12 mouse cellular contexts compared by ENCODE assay signal in genomic region chr2:28974520-28974919, GRCm38 (mm10). TPM values are rescaled to one million over a fixed set of nuclear protein-coding genes. Genes with fewer than 3 reads are reported as not detected.
DNase-seq lines count a peak whose midpoint lies in the region; ATAC-seq and TF ChIP-seq lines count a peak whose summit lies in the region.
"Had no signal": no experiment of that assay in that cellular context is flagged by ENCODE, and none has a peak within 500 bp of the region (broad histone marks: within the 10 kb centered on the region; RNA-seq: fewer than 3 reads in every experiment).

No protein-coding gene starts in this region.

- intact Hi-C loops in heart, postnatal 10 days (cut with DNase I) = loop anchor here (10.0 kb wide), 1 partner anchor 120 kb away; no protein-coding TSS in a partner anchor

- H3K4me2 ChIP-seq in neural tube, embryonic 13.5 days = no peak overlapping the region
- H3K4me2 ChIP-seq: embryonic facial prominence, embryonic 12.5 days had no signal

- ATAC-seq in neural tube, embryonic 13.5 days (ENCODE audit: low read depth) = 0 out of 2 replicates have a peak, but pooled peaks have one; percentile 25
- ATAC-seq in granulocyte monocyte progenitor cell, adult 5-6 weeks (replicated peaks; ENCODE audit: poor library complexity, severe bottlenecking) = no peak

- peaks cover 26% of the 10 kb centered on the region for H3K4me1 ChIP-seq in heart, embryonic 10.5 days
- H3K4me1 ChIP-seq in lung, adult 2 months (ENCODE audit: control insufficient read depth, insufficient read depth, low read length) = no peaks in the 10 kb centered on the region
- H3K4me1 ChIP-seq in neural tube, embryonic 13.5 days (replicated peaks) = peaks cover 35% of the 10 kb centered on the region

- H3K36me3 ChIP-seq in heart, embryonic 10.5 days = no peaks in the 10 kb centered on the region
- no peaks in the 10 kb centered on the region for H3K36me3 ChIP-seq in neural tube, embryonic 13.5 days
- H3K36me3 ChIP-seq: embryonic facial prominence, embryonic 12.5 days had no signal

- H3K27me3 ChIP-seq in heart, embryonic 10.5 days (ENCODE audit: insufficient read depth, poor library complexity, severe bottlenecking) = peaks cover 88% of the 10 kb centered on the region
- H3K27me3 ChIP-seq in neural tube, embryonic 13.5 days = peaks cover 96% of the 10 kb centered on the region

- 27% methylated on average over 6 of the region's 6 CpGs for WGBS in heart, embryonic 10.5 days
- WGBS in lung, adult 2 months = 17% methylated on average over 6 of the region's 6 CpGs
- WGBS in neural tube, embryonic 13.5 days = 19% methylated on average over 6 of the region's 6 CpGs

- H3K9ac ChIP-seq in neural tube, embryonic 13.5 days = 0 out of 2 replicates have a peak overlapping the region, but pooled peaks have one; percentile 26
- H3K9ac ChIP-seq: embryonic facial prominence, embryonic 12.5 days had no signal

- 0 out of 2 replicates have a peak overlapping the region, but pooled peaks have one; percentile 11 for H3K27ac ChIP-seq in heart, embryonic 10.5 days
- H3K27ac ChIP-seq in neural tube, embryonic 13.5 days (replicated peaks) = no peak overlapping the region
- H3K27ac ChIP-seq: embryonic facial prominence, embryonic 12.5 days; gastrocnemius, adult 2 months had no signal

- H3K4me3 ChIP-seq in heart, embryonic 10.5 days = peak overlapping the region; percentile 8; the same call in 1 of the 2 replicates
- H3K4me3 ChIP-seq in lung, adult 2 months (replicated peaks; ENCODE audit: extremely low read depth, low read depth, low read length) = no peak overlapping the region
- H3K4me3 ChIP-seq in neural tube, embryonic 13.5 days = no peak overlapping the region
- H3K4me3 ChIP-seq: embryonic facial prominence, embryonic 12.5 days; gastrocnemius, adult 2 months had no signal

- H3K9me3 ChIP-seq in heart, embryonic 10.5 days = no peaks in the 10 kb centered on the region
- no peaks in the 10 kb centered on the region for H3K9me3 ChIP-seq in neural tube, embryonic 13.5 days
- H3K9me3 ChIP-seq: embryonic facial prominence, embryonic 12.5 days had no signal

- DNase-seq in heart, embryonic 10.5 days (ENCODE audit: low spot score) = no peak
- DNase-seq in heart, postnatal 10 days = no peak
- DNase-seq in lung, postnatal 4 days = peak; percentile 22 to 59
- no peak for DNase-seq in lung, adult 2 months
- peak; percentile 23 for DNase-seq in forelimb bud, embryonic 11.5 days (ENCODE audit: low read depth, low spot score)
- no peak for DNase-seq in gastrocnemius, postnatal 4 days (ENCODE audit: low spot score in 2 of 2)
- DNase-seq: gastrocnemius, adult 2 months had no signal

- no peak for TF ChIP-seq CTCF in lung, adult 2 months (IDR thresholded peaks at IDR 0.05; ENCODE audit: insufficient read depth, low read length)

- no peak for TF ChIP-seq POLR2A in lung, adult 2 months (IDR thresholded peaks at IDR 0.05; ENCODE audit: borderline replicate concordance, extremely low read depth, low read depth, low read length)

RNA-seq across cellular contexts. Expression of gene Barhl1, which starts 58.1 kb away (rescaled TPM):
- polyA plus RNA-seq in heart, embryonic 10.5 days (2016; fragmentation: Nextera tagmentation; extraction: Ambion mirVana) = not detected in 2 replicates
- not detected for total RNA-seq in heart, postnatal 10 days (2021)
- polyA plus RNA-seq in lung, adult 2 months (2012; rRNA removed) = 0.58 and 0.70 TPM in 2 replicates
- polyA plus RNA-seq in neural tube, embryonic 13.5 days (2015; fragmentation: Nextera tagmentation; extraction: Ambion mirVana) = 7.5 and 8.3 TPM in 2 replicates
- total RNA-seq in granulocyte monocyte progenitor cell, adult 5-6 weeks (2014; fragmentation: Nextera tagmentation) = not detected in 2 replicates
- not detected in 2 replicates for total RNA-seq in granulocyte monocyte progenitor cell, adult 5-6 weeks (2017)
- total RNA-seq in gastrocnemius, postnatal 4 days (2021) = not detected
- total RNA-seq: gastrocnemius, adult 2 months; heart, postnatal 14 days; left cerebral cortex, adult 18-20 months had no signal

Comparison
In these comparisons a context has a peak if more than half of its experiments do, and no peak if none do; other contexts are left out.
1. DNase-seq: peak in lung, postnatal 4 days (2 of 2) and forelimb bud, embryonic 11.5 days (single experiment); none in heart, embryonic 10.5 days (single experiment), heart, postnatal 10 days (0 of 2), lung, adult 2 months (single experiment) and gastrocnemius, postnatal 4 days (0 of 2).